Mouse (Mus musculus) retina, embryonic 14.5 days (tissue): ENCODE data around the gene Amt.
"Not testable (repeated sequence)": the region's sequence is repeated elsewhere in the genome, so short reads cannot be mapped to it uniquely, and the experiment has no call there.

Experiments
- DNase-seq: peaks from one replicate; pipeline ENCODE4 v3.0.0-alpha.2; 2015; ENCODE audit warnings: low spot score

Amt gene

GRCm38 (mm10) chr9:108296453-108297355, at the start of gene Amt:
TSS of gene Amt (plus strand) at chr9:108296853.
- peak; percentile 91 for DNase-seq

GRCm38 (mm10) chr9:108248957-108249356, 47.7 kb upstream of the Amt start:
- DNase-seq = no peak

- no peak for DNase-seq
Measured at GRCm38 (mm10) chr9:108251877-108252276, 44.8 kb upstream of the Amt start.

GRCm38 (mm10) chr9:108252766-108253165, 43.9 kb upstream of the Amt start:
- no peak for DNase-seq

GRCm38 (mm10) chr9:108260526-108260925, 36.1 kb upstream of the Amt start:
- no peak for DNase-seq

GRCm38 (mm10) chr9:108261865-108262264, 34.8 kb upstream of the Amt start:
- DNase-seq = no peak

- DNase-seq = peak; percentile 17
Measured at GRCm38 (mm10) chr9:108262494-108263049, 34.1 kb upstream of the Amt start.

GRCm38 (mm10) chr9:108263131-108263681, 33.4 kb upstream of the Amt start:
- DNase-seq = no peak

GRCm38 (mm10) chr9:108263690-108264190, 32.9 kb upstream of the Amt start, which contains the start of gene Dag1:
TSS of gene Dag1 (minus strand) at chr9:108263958.
- DNase-seq = peak; percentile 98

- DNase-seq = no peak
Measured at GRCm38 (mm10) chr9:108264191-108264921, 32.3 kb upstream of the Amt start.

- no peak for DNase-seq
Measured at GRCm38 (mm10) chr9:108266261-108266935, 30.3 kb upstream of the Amt start.

- DNase-seq = no peak
Measured at GRCm38 (mm10) chr9:108267691-108268090, 29.0 kb upstream of the Amt start.

GRCm38 (mm10) chr9:108268701-108269100, 28.0 kb upstream of the Amt start:
- DNase-seq = not testable (repeated sequence)

GRCm38 (mm10) chr9:108271941-108272340, 24.7 kb upstream of the Amt start:
- DNase-seq = no peak

GRCm38 (mm10) chr9:108272691-108273090, 24.0 kb upstream of the Amt start:
- DNase-seq = no peak

- no peak for DNase-seq
Measured at GRCm38 (mm10) chr9:108273485-108273884, 23.2 kb upstream of the Amt start.

GRCm38 (mm10) chr9:108274476-108275330, 21.9 kb upstream of the Amt start:
- DNase-seq = no peak

GRCm38 (mm10) chr9:108275331-108275659, 21.4 kb upstream of the Amt start:
- DNase-seq = no peak

- DNase-seq = peak; percentile 48
Measured at GRCm38 (mm10) chr9:108278697-108279450, 17.8 kb upstream of the Amt start.
